Mouse (Mus musculus): Measurements from ENCODE around the gene Tspan18.

GRCm38 (mm10) chr2:93218353-93218990 is 115.8 kb downstream of the Tspan18 start:
- TF ChIP-seq CTCF (IDR thresholded peaks at IDR 0.05; ENCODE audit: insufficient read depth, low read length) (no peak), POLR2A (IDR thresholded peaks at IDR 0.05; ENCODE audit: borderline replicate concordance, extremely low read depth, low read depth, low read length) (no peak)

Data from lung, adult 2 months (tissue).